Mouse (Mus musculus): ENCODE data around the gene Nynrin. TPM values are rescaled to one million over a fixed set of nuclear protein-coding genes. Genes with fewer than 3 reads are reported as not detected.

The Nynrin gene
- total RNA-seq, 2 experiments from 2014 or later = 8.2 to 9.7 TPM

DNA sequence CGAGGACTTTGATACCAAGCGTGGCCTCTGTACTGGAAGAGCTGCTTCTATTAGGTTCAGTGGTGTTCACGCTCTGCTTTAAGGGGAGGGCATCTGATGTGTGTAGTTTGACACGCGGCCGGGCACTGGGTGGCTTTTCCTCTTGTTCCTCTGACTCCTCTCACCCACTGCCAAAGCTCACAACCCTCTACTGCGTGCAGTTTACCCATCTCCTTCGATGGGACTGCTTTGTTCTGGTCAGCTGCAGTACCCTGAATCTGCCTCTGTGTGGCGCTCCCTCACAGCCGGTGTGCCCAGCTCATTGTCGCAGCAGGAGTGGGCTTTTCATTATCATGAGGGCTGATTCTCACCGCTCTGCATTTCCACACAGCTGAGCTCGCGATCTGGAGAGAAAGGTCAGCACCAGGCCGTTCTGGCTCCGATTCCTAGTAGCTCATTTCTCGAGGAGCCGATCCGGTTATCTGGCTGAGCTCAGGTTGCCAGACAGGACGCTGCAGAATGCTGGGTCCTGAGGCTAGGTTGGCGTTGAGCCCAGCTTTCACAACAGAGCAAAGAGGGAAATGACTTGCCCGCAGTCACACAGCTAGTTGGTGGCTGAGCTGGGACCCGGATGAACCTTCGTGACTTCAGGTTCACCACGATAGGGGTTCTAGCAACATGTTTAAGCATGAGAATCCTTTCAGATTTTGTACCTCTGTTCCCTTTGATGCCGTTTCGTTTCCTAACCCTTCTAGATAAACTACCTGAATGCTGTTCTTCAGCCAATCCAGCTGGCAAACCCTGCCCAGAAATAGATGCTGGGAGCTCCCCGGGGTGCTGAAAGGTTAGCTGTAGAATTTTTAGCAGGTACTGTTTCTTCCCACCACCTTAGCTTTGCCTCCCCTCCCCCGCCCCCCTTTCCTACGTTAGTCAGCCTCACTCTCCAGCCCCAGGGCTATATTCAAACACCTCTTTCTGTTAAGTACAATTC is 20.2 kb downstream of the Nynrin start:
- peak; percentile 55 for DNase-seq (ENCODE audit: low spot score)
- intact Hi-C loops (cut with DNase I) = loop anchor here (1.0 kb wide), 1 partner anchor 44 kb away; no protein-coding TSS in a partner anchor

DNA sequence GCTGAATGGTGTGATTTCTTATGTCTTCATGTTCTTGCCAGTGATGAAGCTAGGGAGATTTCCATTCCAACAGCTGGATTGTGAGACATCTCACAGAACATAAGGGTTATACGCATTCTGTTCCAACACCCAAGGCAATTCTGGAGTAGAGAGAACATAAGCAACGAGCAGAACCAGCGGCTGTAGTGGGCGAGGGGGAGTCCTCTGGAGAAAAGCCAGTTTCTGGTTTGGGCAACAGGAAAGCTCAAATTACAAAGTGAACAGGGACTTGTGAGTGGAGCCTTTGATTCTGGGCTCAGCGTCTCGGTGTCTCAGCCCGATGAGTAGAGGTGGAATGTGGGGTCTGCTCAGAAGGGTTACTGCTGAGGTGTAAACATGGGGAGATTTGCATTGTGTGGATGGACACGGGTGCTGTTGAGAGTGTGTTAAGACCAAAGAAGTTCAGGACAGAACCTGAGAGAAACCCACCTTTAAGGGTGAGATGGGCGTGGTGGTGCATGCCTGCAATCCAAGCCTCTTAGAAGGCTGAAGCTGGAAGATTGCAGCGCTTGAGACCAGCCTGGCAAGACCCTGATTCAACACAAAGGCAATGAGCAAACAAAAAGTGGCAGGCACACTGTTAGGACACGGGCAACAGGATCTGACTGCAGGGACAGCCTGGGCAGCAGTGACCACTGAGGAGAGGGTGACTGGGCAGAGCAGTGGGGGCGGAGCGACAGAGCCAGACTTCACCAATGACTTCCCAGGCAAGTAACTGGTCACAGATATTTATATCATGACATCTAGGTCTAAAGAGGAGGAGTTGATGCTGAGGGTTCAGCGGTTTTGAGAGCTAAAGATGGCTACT is 23.9 kb downstream of the Nynrin start:
- DNase-seq (ENCODE audit: low spot score) = no peak
- intact Hi-C loops (cut with DNase I) = no loop called here

DNA sequence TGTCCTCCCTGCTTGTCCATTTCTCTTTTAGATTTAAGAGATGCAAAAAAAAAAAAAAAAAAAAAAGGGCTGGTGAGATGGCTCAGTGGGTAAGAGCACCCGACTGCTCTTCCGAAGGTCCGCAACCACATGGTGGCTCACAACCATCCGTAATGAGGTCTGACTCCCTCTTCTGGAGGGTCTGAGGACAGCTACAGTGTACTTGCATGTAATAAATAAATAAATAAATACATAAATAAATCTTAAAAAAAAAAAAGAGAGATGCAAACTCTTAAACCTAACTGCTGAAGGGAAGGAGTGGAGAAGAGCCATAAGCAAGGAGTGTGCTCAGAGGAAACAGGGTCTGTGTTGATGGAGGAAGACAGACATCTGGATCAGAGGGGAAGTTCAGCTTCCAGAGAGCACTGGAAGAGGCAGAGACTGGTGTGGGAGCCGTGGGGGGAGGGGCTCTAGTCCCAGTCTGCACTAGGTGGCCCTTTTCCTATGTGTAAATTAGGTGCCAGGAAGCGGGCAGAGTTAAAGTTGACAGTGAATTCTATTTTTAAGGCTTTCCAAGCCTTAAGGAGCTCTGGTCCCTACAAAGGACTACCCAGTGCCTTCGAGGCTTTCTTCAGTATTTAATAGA is 24.6 kb downstream of the Nynrin start:
- intact Hi-C loops (cut with DNase I) = no loop called here

DNA sequence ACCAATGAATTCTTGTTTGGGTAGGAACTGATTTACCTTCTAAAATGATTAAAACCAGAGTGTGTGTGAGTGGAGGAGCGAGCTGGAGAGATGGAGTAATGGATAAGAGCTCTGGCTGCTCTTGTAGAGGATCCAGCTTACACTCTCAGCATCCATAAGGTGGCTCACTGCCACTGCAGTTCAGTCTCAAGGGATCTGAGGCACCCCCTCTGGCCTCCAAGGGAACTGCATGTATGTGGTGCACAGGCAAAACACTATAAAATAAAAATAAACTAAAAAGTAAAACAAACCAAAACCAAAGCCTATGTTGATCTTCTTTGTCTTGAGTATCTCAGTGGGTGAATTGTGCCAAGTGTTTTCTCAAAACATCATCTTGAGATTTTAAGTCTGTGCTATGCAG is 25.8 kb downstream of the Nynrin start:
- intact Hi-C loops (cut with DNase I) = no loop called here
- no peak for DNase-seq (ENCODE audit: low spot score)

More for the DNA sequence above, 24.6 kb downstream of the Nynrin start:
- no peak for DNase-seq (ENCODE audit: low spot score)

DNA sequence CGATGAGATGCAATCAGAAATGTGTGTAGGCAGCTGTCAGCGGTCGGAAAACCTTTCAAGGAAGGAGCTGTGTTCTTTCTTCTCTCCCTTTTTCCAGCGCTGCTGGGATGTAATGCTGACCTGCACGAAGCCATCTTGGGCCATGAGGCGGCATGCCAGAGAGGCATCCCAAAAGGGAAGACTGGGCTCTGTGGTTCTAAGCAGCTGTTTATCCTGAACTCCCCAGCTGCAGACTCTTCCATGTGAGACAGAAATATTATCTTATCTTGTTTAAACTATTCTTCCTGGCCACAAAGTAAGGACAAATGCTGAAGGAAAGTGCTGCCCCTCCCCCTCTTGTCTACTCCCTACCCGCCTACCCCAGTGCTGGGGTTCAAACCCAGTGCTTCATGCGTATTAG is 27.2 kb downstream of the Nynrin start:
- intact Hi-C loops (cut with DNase I) = no loop called here
- DNase-seq (ENCODE audit: low spot score) = no peak

DNA sequence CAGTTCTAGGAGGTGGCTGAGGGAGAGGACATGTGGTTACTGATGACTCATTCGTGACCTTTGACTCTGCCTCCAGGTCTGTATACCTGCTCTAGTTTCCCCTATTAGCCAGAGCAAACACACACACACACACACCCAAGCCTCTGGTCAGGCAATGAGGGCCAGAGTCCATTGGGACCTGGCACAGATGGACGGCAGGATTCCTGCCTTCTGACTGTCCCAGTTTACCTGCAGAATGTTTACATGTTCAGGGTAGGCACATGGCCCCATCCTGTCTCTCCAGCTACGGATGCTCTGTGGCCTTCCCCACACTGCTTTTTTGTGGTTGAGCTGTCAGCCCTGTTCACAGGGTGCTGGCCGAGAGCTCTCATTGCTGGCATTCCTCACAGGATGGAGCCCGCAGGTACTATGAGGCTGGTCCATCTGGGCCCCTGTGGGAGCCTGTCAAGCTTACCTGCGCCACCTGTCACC is 28.4 kb downstream of the Nynrin start:
- intact Hi-C loops (cut with DNase I) = no loop called here
- DNase-seq (ENCODE audit: low spot score) = no peak

DNA sequence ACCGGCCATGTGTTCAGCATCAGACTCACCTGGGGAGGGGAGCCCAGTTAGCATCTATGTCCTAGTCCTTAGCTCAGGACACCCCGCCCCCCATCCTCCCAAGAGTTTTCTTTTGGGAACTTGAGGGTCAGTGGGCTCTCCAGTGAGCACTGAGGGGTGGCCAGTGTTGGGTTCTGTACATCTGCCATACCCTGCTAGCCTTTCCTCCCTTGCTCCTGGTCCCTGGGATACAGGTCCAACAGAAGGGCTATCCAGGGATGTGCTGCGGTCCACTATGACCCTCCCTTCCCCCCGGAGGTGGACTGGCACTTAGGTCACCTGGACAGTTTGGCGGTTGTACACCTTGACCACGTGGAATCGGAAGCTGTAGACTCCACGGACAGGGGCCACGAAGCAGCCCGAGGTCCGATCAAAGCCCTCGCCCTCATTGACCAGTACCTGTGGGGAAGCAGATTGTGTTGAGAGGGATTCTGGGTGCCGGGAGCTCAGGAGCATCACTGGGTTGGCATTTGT is 29.4 kb downstream of the Nynrin start:
- intact Hi-C loops (cut with DNase I) = no loop called here
- DNase-seq (ENCODE audit: low spot score) = no peak

DNA sequence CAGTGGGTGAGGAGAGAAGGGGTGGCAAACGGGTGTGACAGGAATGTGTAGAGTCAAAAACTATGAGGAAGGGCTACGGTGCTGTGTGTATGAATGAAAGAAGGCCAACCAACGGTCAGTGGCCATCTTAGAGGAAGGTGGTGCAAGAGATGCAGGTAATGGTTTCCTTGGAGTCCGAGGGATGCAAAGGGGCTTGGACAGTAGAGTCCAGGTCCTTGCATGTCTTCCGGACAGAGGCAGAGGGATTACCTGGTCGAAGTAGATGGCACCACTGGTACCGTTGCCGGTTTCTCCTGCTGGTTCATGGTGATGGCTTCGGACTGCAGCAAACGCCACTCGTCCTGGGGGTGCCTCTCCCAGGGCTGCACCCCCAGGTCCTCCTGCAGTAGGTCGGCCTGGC is 29.9 kb downstream of the Nynrin start:
- DNase-seq (ENCODE audit: low spot score) = no peak
- intact Hi-C loops (cut with DNase I) = no loop called here

DNA sequence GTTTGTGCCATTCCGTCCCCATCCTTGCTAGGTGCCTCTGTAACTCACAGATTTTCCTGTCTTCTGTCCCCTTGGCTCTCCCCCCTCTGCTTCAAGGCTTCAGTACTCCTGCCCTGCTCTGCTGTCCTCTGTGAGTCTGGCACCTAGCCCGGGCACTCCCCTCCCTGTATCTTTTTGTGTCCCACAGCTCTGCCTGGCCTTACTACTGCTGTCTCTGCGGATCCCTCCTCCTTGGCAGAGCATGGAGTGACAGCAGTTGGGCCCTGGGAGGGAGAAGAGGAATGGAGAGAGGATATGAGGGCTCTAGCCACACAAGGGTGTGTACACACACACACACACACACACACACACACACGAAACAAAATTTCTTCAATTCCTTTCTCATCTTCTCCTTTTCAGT is 30.4 kb downstream of the Nynrin start, which contains the start of gene Cbln3:
Cbln3 (minus strand) TSS at position 227 of the 400 bp plus-strand sequence.
- intact Hi-C loops (cut with DNase I) = no loop called here

DNA sequence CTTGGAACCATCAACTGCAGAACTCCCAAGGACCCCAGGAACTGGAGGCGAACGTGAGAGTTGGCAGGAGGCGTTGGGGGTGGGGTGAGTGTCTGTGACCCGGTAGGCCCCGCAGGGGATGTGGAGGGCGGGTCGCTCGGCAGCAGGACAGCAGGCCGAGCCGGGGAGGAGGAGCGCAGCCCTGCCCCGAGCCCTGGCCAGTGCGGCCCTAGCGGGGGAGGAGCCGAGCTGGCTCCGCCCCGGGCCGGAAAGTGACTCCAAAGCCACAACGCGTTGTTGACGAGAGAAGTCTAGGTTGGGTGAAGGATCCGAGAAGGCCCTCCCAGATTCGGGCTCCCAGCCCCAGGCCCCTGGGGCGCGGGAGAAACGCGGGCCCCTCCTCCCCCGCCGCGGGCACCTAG is 30.9 kb downstream of the Nynrin start, which contains the start of gene Khnyn:
Khnyn (plus strand) TSS at position 235 of the 401 bp plus-strand sequence.
- DNase-seq (ENCODE audit: low spot score) = peak; percentile 94
- intact Hi-C loops (cut with DNase I) = no loop called here

More for the DNA sequence above, 30.4 kb downstream of the Nynrin start, which contains the start of gene Cbln3:
- peak; percentile 50 for DNase-seq (ENCODE audit: low spot score)

DNA sequence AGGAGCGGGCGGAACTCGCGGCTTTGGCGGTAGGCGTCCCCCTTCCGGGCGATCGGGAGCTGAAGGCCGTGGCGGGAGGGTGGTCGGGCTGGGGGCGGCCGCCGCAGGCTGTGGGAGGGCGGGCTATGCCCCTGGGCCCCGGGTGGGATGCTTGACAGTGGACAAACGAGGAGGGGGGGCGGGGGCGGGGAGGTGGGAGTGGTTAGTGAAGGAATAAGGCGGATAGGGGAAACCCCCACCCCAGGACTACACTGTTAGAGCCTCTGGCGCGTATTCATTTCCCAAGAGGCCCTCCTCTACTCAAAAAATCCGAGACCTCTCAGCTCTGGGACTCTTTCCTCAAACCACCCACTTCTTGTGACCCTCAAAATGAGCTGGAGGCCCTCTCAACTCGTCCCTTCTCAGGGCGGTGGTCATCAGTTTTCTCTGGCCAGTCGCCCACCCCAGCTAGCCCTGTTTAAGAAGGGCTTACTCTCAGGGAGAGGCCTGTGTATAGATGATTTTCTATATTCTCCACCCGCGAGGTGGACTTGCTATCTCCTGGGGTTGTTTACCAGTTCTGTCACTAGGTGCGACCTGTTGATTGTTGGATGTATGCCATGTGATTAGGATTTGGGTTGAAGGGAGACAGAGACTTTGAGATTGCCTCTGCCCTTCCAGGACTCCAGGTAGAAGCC is 31.4 kb downstream of the Nynrin start:
- DNase-seq (ENCODE audit: low spot score) = no peak
- intact Hi-C loops (cut with DNase I) = no loop called here

DNA sequence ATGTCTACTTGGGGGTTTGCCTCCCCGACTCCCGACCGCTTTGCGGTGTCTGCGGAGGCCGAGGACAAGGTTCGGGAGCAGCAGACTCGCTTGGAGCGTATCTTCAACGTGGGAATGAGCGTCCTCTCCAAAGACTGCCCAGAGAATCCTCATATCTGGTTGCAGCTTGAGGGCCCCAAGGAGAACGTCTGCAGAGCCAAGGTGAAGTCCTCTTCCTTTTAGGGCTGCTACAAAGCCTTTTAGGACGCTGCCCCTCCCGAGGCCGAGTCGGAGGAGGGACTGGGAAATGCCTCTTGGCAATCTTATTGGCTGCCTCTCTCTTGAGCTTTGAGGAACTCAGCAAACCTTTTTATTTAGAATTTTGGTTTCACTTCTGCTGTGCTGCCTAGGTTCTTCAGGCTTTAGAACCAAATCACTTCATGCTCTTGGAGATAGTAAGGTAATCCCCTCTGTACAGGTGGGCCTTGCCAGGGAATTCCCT is 32.0 kb downstream of the Nynrin start:
- intact Hi-C loops (cut with DNase I) = no loop called here

DNA sequence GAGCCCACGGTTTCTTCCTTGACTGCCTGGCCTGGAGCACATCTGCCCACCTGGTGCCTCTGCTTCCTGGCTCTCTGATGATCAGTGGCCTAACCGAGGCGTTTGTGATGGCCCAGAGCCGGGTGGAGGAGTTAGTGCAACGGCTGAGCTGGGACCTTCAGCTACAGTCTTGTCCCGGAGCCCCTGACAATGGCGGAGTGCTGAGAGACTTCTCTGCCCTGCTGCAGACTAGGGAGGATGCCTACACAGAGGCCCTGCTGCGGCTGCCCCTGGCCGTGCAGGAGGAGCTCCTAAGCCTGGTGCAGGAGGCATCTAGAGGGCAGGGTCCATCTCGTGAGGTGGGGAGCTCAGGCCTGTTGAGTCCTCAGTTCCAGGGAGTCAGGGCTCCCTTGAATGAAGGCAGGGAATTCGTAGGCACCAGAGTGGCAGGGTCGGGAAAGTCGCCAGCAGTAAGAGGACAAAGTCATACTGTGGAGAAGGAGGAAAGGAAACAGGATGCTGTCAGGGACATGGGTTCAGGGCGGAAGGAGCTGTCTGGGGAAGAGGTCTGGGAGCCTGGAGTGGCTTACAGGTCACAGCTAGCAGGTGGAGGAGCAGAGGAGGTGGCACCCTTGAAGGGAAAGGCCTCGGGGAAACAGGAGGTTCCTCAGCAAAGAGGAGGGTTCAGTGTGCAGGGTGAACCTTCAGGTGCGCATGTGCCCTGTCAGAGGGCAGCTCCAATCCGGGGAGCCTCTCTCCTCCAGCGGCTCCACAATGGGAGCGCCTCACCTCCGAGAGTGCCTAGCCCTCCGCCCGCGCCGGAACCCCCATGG is 33.0 kb downstream of the Nynrin start:
- intact Hi-C loops (cut with DNase I) = no loop called here
- DNase-seq (ENCODE audit: low spot score) = no peak

More for the DNA sequence above, 32.0 kb downstream of the Nynrin start:
- DNase-seq (ENCODE audit: low spot score) = peak; percentile 63

DNA sequence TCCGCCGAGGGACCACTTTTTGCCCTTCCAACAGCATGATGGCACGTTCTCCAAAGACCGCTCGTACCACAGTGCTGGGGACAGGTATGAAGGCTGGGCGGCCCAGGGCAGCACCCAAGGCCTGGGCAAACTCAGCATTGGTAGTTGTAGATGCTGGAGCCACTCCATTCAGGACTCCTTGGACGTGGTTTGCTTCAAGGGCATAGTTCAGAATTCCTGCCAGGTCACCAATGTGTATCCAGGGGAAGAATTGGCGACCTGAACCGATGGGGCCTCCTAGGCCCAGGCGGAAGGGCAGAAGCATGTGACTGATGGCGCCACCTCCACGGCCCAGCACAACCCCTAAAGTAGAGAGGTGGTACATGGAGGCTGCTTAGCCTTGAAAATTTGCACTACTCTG is 43.9 kb downstream of the Nynrin start:
- no peak for DNase-seq (ENCODE audit: low spot score)
- intact Hi-C loops (cut with DNase I) = no loop called here

DNA sequence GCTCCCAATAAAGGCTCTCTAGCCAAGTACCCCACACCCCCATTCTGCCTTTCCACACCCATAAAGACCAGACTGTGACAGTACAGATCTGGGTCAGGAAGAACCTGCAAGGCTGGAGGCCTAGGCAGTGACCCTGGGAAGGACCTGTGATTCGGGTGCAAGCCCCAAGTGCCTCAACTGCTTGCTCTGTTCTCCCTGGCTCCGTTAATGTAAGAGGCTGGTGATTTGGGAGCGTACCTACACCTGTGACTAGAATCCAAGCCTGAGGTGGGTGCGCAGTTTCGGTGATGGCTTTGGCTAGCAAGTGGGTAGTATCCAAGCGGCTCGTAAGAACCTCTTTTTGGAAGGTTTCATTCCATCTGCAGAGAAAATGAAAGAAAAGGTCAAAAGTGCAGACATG is 45.1 kb downstream of the Nynrin start:
- no peak for DNase-seq (ENCODE audit: low spot score)
- intact Hi-C loops (cut with DNase I) = no loop called here

DNA sequence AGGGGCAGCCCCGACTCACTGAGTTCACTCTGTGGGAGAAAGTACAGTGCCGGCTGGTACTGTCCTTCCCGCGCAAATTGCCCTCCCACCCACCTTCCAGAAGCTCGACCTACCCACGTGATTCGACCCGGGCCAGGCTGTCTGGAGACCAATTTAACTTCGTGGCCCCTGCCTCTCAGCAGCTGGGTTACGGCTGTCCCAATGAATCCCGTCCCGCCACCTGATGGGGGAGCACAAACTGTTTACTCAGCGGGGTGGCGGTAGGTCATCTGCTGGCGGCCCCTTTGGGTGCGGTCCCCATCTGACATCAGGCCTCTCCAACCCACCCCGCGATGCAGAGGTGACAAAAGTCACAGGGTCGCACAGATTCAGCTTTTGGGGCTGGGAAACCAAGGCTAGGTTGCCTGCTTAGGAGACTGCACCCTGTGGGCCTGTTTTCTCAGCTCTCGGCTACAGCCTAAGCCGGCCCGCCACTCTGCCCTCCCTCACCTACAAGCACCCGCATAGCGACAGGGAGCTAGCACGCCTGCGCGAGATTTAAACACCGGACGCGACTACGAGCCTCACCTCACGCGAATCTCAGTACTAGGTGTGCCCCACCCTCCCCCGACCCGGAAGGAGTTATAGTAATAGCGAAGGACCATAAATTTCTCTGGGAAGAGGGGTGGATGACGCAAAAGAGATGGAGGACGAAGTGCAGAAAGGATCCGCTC is 46.0 kb downstream of the Nynrin start, which contains the start of gene Sdr39u1:
Sdr39u1 (minus strand) TSS at position 593 of the 713 bp plus-strand sequence.
- intact Hi-C loops (cut with DNase I) = no loop called here

DNA sequence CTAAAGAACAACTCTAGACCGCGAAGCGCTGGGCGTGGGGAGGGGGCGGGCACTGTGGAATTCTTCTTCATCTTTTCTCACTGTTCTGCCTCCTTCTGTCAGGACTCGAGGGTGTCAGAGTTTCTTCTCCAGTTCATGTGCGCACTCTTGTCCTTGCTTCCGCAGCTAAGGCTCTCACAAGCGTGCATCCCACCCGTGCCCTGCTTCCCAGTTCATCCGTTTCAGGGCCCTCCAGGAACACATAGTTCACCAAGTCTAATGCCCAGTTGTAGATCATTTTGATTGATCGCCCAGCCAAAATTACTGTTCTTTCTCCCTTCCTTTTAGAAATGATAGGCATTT is 46.6 kb downstream of the Nynrin start:
- intact Hi-C loops (cut with DNase I) = no loop called here
- DNase-seq (ENCODE audit: low spot score) = no peak

More for the DNA sequence above, 46.0 kb downstream of the Nynrin start, which contains the start of gene Sdr39u1:
- DNase-seq (ENCODE audit: low spot score) = peak; percentile 71
